Mouse (Mus musculus) ovary, adult 18-20 months (tissue): Measurements from ENCODE around the gene Nfatc2.

ENCODE experiments used
- DNase-seq: peaks from one replicate; pipeline ENCODE4 v3.0.0; 2022; ENCODE audit warnings: low spot score, mixed read lengths

The Nfatc2 gene

GRCm38 (mm10) chr2:168579109-168579508, 22.3 kb downstream of the Nfatc2 start:
- no peak for DNase-seq

- no peak for DNase-seq
These were observed 23.3 kb downstream of the Nfatc2 start for GRCm38 (mm10) chr2:168578132-168578531.

- DNase-seq = no peak
These were observed 24.1 kb downstream of the Nfatc2 start for GRCm38 (mm10) chr2:168577381-168577780.

GRCm38 (mm10) chr2:168575834-168576233, 25.6 kb downstream of the Nfatc2 start:
- no peak for DNase-seq

- no peak for DNase-seq
These were observed 26.5 kb downstream of the Nfatc2 start for GRCm38 (mm10) chr2:168574934-168575333.

- DNase-seq = no peak
These were observed 27.6 kb downstream of the Nfatc2 start for GRCm38 (mm10) chr2:168573866-168574265.

GRCm38 (mm10) chr2:168571241-168571640, 30.2 kb downstream of the Nfatc2 start:
- DNase-seq = no peak

GRCm38 (mm10) chr2:168565538-168566253, 35.8 kb downstream of the Nfatc2 start:
- DNase-seq = no peak

GRCm38 (mm10) chr2:168563184-168563583, 38.3 kb downstream of the Nfatc2 start:
- DNase-seq = no peak

GRCm38 (mm10) chr2:168557035-168557434, 44.4 kb downstream of the Nfatc2 start:
- DNase-seq = no peak

GRCm38 (mm10) chr2:168555897-168556670, 45.4 kb downstream of the Nfatc2 start:
- no peak for DNase-seq

- DNase-seq = no peak
These were observed 47.9 kb downstream of the Nfatc2 start for GRCm38 (mm10) chr2:168553541-168553961.

- DNase-seq = no peak
These were observed 49.1 kb downstream of the Nfatc2 start for GRCm38 (mm10) chr2:168552405-168552804.

GRCm38 (mm10) chr2:168551218-168551617, 50.2 kb downstream of the Nfatc2 start:
- DNase-seq = no peak

GRCm38 (mm10) chr2:168549326-168549725, 52.1 kb downstream of the Nfatc2 start:
- no peak for DNase-seq

- no peak for DNase-seq
These were observed 53.4 kb downstream of the Nfatc2 start for GRCm38 (mm10) chr2:168548008-168548407.

GRCm38 (mm10) chr2:168545901-168546557, 55.4 kb downstream of the Nfatc2 start:
- DNase-seq = no peak

GRCm38 (mm10) chr2:168544102-168544501, 57.4 kb downstream of the Nfatc2 start:
- peak; percentile 66 for DNase-seq

- no peak for DNase-seq
These were observed 58.4 kb downstream of the Nfatc2 start for GRCm38 (mm10) chr2:168543026-168543425.

- DNase-seq = no peak
These were observed 60.2 kb downstream of the Nfatc2 start for GRCm38 (mm10) chr2:168541223-168541622.

- no peak for DNase-seq
These were observed 61.7 kb downstream of the Nfatc2 start for GRCm38 (mm10) chr2:168539594-168540222.

- DNase-seq = no peak
These were observed 62.4 kb downstream of the Nfatc2 start for GRCm38 (mm10) chr2:168539026-168539425.
